Mouse (Mus musculus): ENCODE results near the gene Armc9.

Armc9 gene

GRCm38 (mm10) chr1:86161061-86161460 lies 6.5 kb downstream of the Armc9 start:
- intact Hi-C loops (cut with DNase I): no loop called here

- intact Hi-C loops (cut with DNase I): no loop called here
Observed at GRCm38 (mm10) chr1:86174602-86175001, 20.0 kb downstream of the Armc9 start.

- intact Hi-C loops (cut with DNase I): no loop called here
Observed at GRCm38 (mm10) chr1:86176066-86176465, 21.5 kb downstream of the Armc9 start.

- intact Hi-C loops (cut with DNase I): loop anchor here (2.0 kb wide), 1 partner anchor 164 kb away; no protein-coding TSS in a partner anchor
Observed at GRCm38 (mm10) chr1:86178462-86179253, 24.1 kb downstream of the Armc9 start.

- intact Hi-C loops (cut with DNase I): no loop called here
Observed at GRCm38 (mm10) chr1:86182004-86182709, 27.6 kb downstream of the Armc9 start.

GRCm38 (mm10) chr1:86183577-86184263 lies 29.1 kb downstream of the Armc9 start:
- intact Hi-C loops (cut with DNase I): no loop called here

- intact Hi-C loops (cut with DNase I): no loop called here
Observed at GRCm38 (mm10) chr1:86186762-86187161, 32.2 kb downstream of the Armc9 start.

GRCm38 (mm10) chr1:86187856-86188255 lies 33.3 kb downstream of the Armc9 start:
- intact Hi-C loops (cut with DNase I): no loop called here

GRCm38 (mm10) chr1:86188271-86188670 lies 33.7 kb downstream of the Armc9 start:
- intact Hi-C loops (cut with DNase I): no loop called here

GRCm38 (mm10) chr1:86189034-86189702 lies 34.6 kb downstream of the Armc9 start:
- intact Hi-C loops (cut with DNase I): no loop called here

GRCm38 (mm10) chr1:86190843-86191242 lies 36.3 kb downstream of the Armc9 start:
- intact Hi-C loops (cut with DNase I): no loop called here

- intact Hi-C loops (cut with DNase I): no loop called here
Observed at GRCm38 (mm10) chr1:86194044-86194443, 39.5 kb downstream of the Armc9 start.

GRCm38 (mm10) chr1:86198276-86198675 lies 43.7 kb downstream of the Armc9 start:
- intact Hi-C loops (cut with DNase I): no loop called here

- intact Hi-C loops (cut with DNase I): no loop called here
Observed at GRCm38 (mm10) chr1:86199026-86199425, 44.4 kb downstream of the Armc9 start.

- intact Hi-C loops (cut with DNase I): no loop called here
Observed at GRCm38 (mm10) chr1:86201312-86201711, 46.7 kb downstream of the Armc9 start.

- intact Hi-C loops (cut with DNase I): no loop called here
Observed at GRCm38 (mm10) chr1:86202617-86203219, 48.1 kb downstream of the Armc9 start.

GRCm38 (mm10) chr1:86210676-86211075 lies 56.1 kb downstream of the Armc9 start:
- intact Hi-C loops (cut with DNase I): no loop called here

- intact Hi-C loops (cut with DNase I): no loop called here
Observed at GRCm38 (mm10) chr1:86211498-86211897, 56.9 kb downstream of the Armc9 start.

GRCm38 (mm10) chr1:86212731-86213130 lies 58.2 kb downstream of the Armc9 start:
- intact Hi-C loops (cut with DNase I): no loop called here

GRCm38 (mm10) chr1:86214158-86214557 lies 59.6 kb downstream of the Armc9 start:
- intact Hi-C loops (cut with DNase I): loop anchor here (1.0 kb wide), 1 partner anchor 125 kb away; no protein-coding TSS in a partner anchor

GRCm38 (mm10) chr1:86215297-86215696 lies 60.7 kb downstream of the Armc9 start:
- intact Hi-C loops (cut with DNase I): no loop called here

Data from adrenal gland (tissue).